Mouse (Mus musculus): Measurements from ENCODE around the gene Laptm5. TPM values are rescaled to one million over a fixed set of nuclear protein-coding genes. Genes with fewer than 3 reads are reported as not detected.

The Laptm5 gene
- polyA plus RNA-seq, 1 experiment = 79.0 TPM

DNA sequence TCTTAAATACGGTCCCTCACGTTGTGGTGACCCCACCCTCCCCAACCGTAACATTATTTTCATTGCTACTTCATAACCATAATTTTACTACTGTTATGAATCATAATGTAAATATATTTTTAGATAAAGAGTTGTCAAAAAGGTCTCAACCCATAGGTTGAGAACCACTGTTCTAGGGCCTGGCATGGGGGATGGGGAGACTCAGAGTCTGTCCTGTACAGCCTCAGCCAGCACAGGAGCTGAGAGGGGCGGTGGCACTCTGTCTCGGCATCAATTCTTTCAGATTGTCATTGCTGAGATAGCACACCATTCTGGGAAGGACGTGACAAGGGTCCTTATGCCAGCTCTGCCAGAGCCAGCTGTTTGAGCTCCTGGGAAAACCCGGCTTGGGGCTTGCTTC, 1.6 kb downstream of the Laptm5 start:
- WGBS = 30% methylated on average over 7 of the region's 7 CpGs
- no peaks in the 10 kb centered on the region for H3K36me3 ChIP-seq (ENCODE audit: control insufficient read depth, insufficient read depth, low read length)
- peak overlapping the region; percentile 74 for H3K4me3 ChIP-seq (ENCODE audit: low read depth, low read length)
- H3K27ac ChIP-seq (ENCODE audit: insufficient read depth, low read depth, low read length) = no peak overlapping the region; the same call in 1 of the 2 replicates
- no peaks in the 10 kb centered on the region for H3K27me3 ChIP-seq (ENCODE audit: control insufficient read depth, insufficient read depth, low read length)
- TF ChIP-seq POLR2A (IDR thresholded peaks at IDR 0.05; ENCODE audit: low read depth, low read length) (no peak), CTCF (IDR thresholded peaks at IDR 0.05; ENCODE audit: extremely low read depth, insufficient read length, insufficient replicate concordance, low read depth, low read length) (no peak)
- no peaks in the 10 kb centered on the region; the same call in 1 of the 2 replicates for H3K4me1 ChIP-seq (ENCODE audit: control insufficient read depth, insufficient read depth, insufficient read length, low read length)

DNA sequence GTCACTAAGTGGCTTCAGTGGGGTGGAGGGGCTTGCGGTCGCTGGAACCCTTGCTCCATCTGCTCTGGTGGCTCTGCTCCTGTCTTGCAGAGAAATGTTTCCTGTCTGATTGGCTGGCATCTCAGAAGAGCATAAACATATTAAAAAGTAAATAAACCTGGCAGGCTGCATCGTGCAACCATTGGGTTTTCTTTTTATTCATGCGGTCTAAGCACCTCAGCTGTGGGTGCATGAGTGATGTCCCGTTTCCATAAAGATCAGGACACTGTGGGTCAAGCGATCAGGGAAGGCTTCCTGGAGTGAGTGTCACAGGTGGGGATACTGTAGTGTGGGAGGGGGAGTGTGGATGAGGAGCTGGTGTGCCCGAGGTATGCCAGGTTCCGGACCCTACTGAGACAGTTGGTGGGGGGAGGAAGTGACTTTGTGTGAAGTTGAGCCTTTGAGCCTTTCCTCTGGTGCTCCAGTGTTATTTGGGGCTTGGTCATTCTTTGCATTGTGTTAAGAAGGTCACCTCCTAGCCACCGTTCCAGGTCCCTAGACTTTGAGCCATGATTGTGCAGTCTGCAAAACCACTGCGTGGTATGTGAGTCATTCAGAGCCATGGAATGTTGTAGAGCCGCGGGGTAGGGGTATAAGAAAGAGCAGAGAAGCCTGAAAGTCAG, 2.2 kb downstream of the Laptm5 start:
- WGBS = 46% methylated on average over 12 of the region's 12 CpGs

GRCm38 (mm10) chr4:130915668-130916035, 2.7 kb downstream of the Laptm5 start:
- WGBS = 54% methylated on average over 7 of the region's 7 CpGs
- Histone ChIP-seq H3K27ac (ENCODE audit: insufficient read depth, low read depth, low read length) (peak overlapping the region; percentile 20; the same call in 1 of the 2 replicates), H3K27me3 (ENCODE audit: control insufficient read depth, insufficient read depth, low read length) (no peaks in the 10 kb centered on the region), H3K4me3 (ENCODE audit: low read depth, low read length) (peak overlapping the region; percentile 60), H3K36me3 (ENCODE audit: control insufficient read depth, insufficient read depth, low read length) (no peaks in the 10 kb centered on the region), H3K4me1 (ENCODE audit: control insufficient read depth, insufficient read depth, insufficient read length, low read length) (no peaks in the 10 kb centered on the region)
- no peak for TF ChIP-seq POLR2A (IDR thresholded peaks at IDR 0.05; ENCODE audit: low read depth, low read length)
- no peak for TF ChIP-seq CTCF (IDR thresholded peaks at IDR 0.05; ENCODE audit: extremely low read depth, insufficient read length, insufficient replicate concordance, low read depth, low read length)

More for the DNA sequence above, 2.2 kb downstream of the Laptm5 start:
- H3K27ac ChIP-seq (ENCODE audit: insufficient read depth, low read depth, low read length) = peak overlapping the region; percentile 20; the same call in 1 of the 2 replicates
- H3K4me3 ChIP-seq (ENCODE audit: low read depth, low read length) = peak overlapping the region; percentile 60
- TF ChIP-seq CTCF (IDR thresholded peaks at IDR 0.05; ENCODE audit: extremely low read depth, insufficient read length, insufficient replicate concordance, low read depth, low read length) = no peak
- TF ChIP-seq POLR2A (IDR thresholded peaks at IDR 0.05; ENCODE audit: low read depth, low read length) = no peak
- H3K36me3 ChIP-seq (ENCODE audit: control insufficient read depth, insufficient read depth, low read length) = no peaks in the 10 kb centered on the region
- H3K4me1 ChIP-seq (ENCODE audit: control insufficient read depth, insufficient read depth, insufficient read length, low read length) = no peaks in the 10 kb centered on the region
- H3K27me3 ChIP-seq (ENCODE audit: control insufficient read depth, insufficient read depth, low read length) = no peaks in the 10 kb centered on the region

GRCm38 (mm10) chr4:130916639-130917038, 3.7 kb downstream of the Laptm5 start:
- H3K27ac ChIP-seq (ENCODE audit: insufficient read depth, low read depth, low read length) = 0 out of 2 replicates have a peak overlapping the region, but pooled peaks have one; percentile 17
- no peaks in the 10 kb centered on the region for H3K4me1 ChIP-seq (ENCODE audit: control insufficient read depth, insufficient read depth, insufficient read length, low read length)
- 67% methylated on average over 7 of the region's 7 CpGs for WGBS
- 0 out of 2 replicates have a peak overlapping the region, but pooled peaks have one; percentile 23 for H3K4me3 ChIP-seq (ENCODE audit: low read depth, low read length)
- no peaks in the 10 kb centered on the region for H3K36me3 ChIP-seq (ENCODE audit: control insufficient read depth, insufficient read depth, low read length)
- H3K27me3 ChIP-seq (ENCODE audit: control insufficient read depth, insufficient read depth, low read length) = no peaks in the 10 kb centered on the region
- no peak for TF ChIP-seq CTCF (IDR thresholded peaks at IDR 0.05; ENCODE audit: extremely low read depth, insufficient read length, insufficient replicate concordance, low read depth, low read length)
- TF ChIP-seq POLR2A (IDR thresholded peaks at IDR 0.05; ENCODE audit: low read depth, low read length) = no peak

DNA sequence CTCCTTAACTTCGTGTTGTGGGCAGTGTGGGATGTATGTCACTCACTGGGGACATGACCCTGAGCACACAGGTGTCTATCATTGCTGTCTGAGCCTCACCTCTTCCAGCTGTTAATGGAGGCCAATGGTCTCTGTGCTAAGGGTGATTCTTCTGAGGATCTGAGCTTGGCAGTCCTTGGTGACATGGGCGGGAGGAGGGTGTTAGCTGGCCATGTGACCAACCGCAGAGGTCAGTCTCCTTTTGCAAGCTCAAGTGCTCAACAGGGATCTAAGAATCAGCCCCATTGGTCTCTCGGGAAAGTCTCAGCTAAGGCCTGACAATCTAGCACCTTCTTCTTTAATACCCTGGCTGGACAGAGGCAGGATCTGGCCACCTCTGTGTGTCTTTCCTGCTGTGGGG, 4.6 kb downstream of the Laptm5 start:
- no peaks in the 10 kb centered on the region for H3K27me3 ChIP-seq (ENCODE audit: control insufficient read depth, insufficient read depth, low read length)
- H3K4me3 ChIP-seq (ENCODE audit: low read depth, low read length) = no peak overlapping the region
- H3K36me3 ChIP-seq (ENCODE audit: control insufficient read depth, insufficient read depth, low read length) = no peaks in the 10 kb centered on the region
- WGBS = 66% methylated on average over 4 of the region's 4 CpGs
- H3K27ac ChIP-seq (ENCODE audit: insufficient read depth, low read depth, low read length) = no peak overlapping the region
- TF ChIP-seq POLR2A (IDR thresholded peaks at IDR 0.05; ENCODE audit: low read depth, low read length) (no peak), CTCF (IDR thresholded peaks at IDR 0.05; ENCODE audit: extremely low read depth, insufficient read length, insufficient replicate concordance, low read depth, low read length) (no peak)
- H3K4me1 ChIP-seq (ENCODE audit: control insufficient read depth, insufficient read depth, insufficient read length, low read length) = no peaks in the 10 kb centered on the region

GRCm38 (mm10) chr4:130918805-130919749, 6.2 kb downstream of the Laptm5 start:
- H3K4me3 ChIP-seq (ENCODE audit: low read depth, low read length) = no peak overlapping the region
- no peaks in the 10 kb centered on the region for H3K36me3 ChIP-seq (ENCODE audit: control insufficient read depth, insufficient read depth, low read length)
- no peaks in the 10 kb centered on the region for H3K4me1 ChIP-seq (ENCODE audit: control insufficient read depth, insufficient read depth, insufficient read length, low read length)
- TF ChIP-seq CTCF (IDR thresholded peaks at IDR 0.05; ENCODE audit: extremely low read depth, insufficient read length, insufficient replicate concordance, low read depth, low read length) = no peak
- no peak for TF ChIP-seq POLR2A (IDR thresholded peaks at IDR 0.05; ENCODE audit: low read depth, low read length)
- WGBS = 69% methylated on average over 10 of the region's 10 CpGs
- H3K27ac ChIP-seq (ENCODE audit: insufficient read depth, low read depth, low read length) = no peak overlapping the region
- no peaks in the 10 kb centered on the region for H3K27me3 ChIP-seq (ENCODE audit: control insufficient read depth, insufficient read depth, low read length)

Measured in small intestine, adult 2 months (tissue).